Mouse (Mus musculus) embryonic facial prominence, embryonic 11.5 days (tissue): ENCODE measurements around the gene Gtf2i. TPM values are rescaled to one million over a fixed set of nuclear protein-coding genes. Genes with fewer than 3 reads are reported as not detected.

ENCODE experiments used
- ATAC-seq: fragments of 200-750 bp; cut with Nextera tagmentation; replicated peaks from 2 replicates; pipeline ENCODE4 v1.8.0; 2017; ENCODE audit warnings: low read depth; ENCODE audit not compliant: insufficient number of reproducible peaks, low FRiP score, low TSS enrichment
- DNase-seq: peaks from one replicate; pipeline ENCODE4 v3.0.0-alpha.2; 2015; ENCODE audit warnings: low spot score
- H3K27ac ChIP-seq: fragments of 300-500 bp; sonication (generic); replicated peaks from 2 replicates; pipeline ENCODE4 v1.5.1; 2014; ENCODE audit warnings: mild to moderate bottlenecking, low read depth, low read length, control low read depth
- H3K27me3 ChIP-seq: fragments of 300-500 bp; sonication (generic); 2 replicates; pipeline ENCODE4 v1.6.1; 2014; ENCODE audit warnings: mild to moderate bottlenecking, low read length, moderate library complexity, mixed read lengths; ENCODE audit not compliant: control insufficient read depth, insufficient read depth
- H3K36me3 ChIP-seq: fragments of 300-500 bp; sonication (generic); replicated peaks from 2 replicates; pipeline ENCODE4 v1.6.1; 2014; ENCODE audit warnings: low read depth, mild to moderate bottlenecking, low read length, moderate library complexity, mixed read lengths; ENCODE audit not compliant: control insufficient read depth, insufficient read depth
- H3K4me1 ChIP-seq: fragments of 300-500 bp; sonication (generic); 2 replicates; pipeline ENCODE4 v1.6.1; 2014; ENCODE audit warnings: low read length, mixed read lengths; ENCODE audit not compliant: control insufficient read depth, insufficient read depth
- H3K4me2 ChIP-seq: fragments of 300-500 bp; sonication (generic); 2 replicates; pipeline ENCODE4 v1.6.1; 2014; ENCODE audit warnings: low read depth, mild to moderate bottlenecking, control low read depth, low read length, moderate library complexity
- H3K4me3 ChIP-seq: fragments of 300-500 bp; sonication (generic); 2 replicates; pipeline ENCODE4 v1.5.1; 2014; ENCODE audit warnings: low read depth, low read length, control low read depth
- H3K9ac ChIP-seq: fragments of 300-500 bp; sonication (generic); replicated peaks from 2 replicates; pipeline ENCODE4 v1.6.1; 2014; ENCODE audit warnings: mild to moderate bottlenecking, control low read depth, low read length
- H3K9me3 ChIP-seq: fragments of 300-500 bp; sonication (generic); replicated peaks from 2 replicates; pipeline ENCODE4 v1.6.1; 2016; ENCODE audit warnings: mild to moderate bottlenecking, low read length, inconsistent platforms, mixed read lengths; ENCODE audit not compliant: control insufficient read depth
- WGBS: fragments of 180-500 bp; shearing (Covaris S2); extraction: QIAGEN DNeasy Blood & Tissue Kit; methylation state at CpG from one replicate; pipeline ENCODE4 v1.1.7; 2014; 5-methylcytosine and 5-hydroxymethylcytosine counted together
- polyA plus RNA-seq: library from polyadenylated mRNA; unstranded; fragments of >200 nt; fragmentation: Nextera tagmentation; extraction: Ambion mirVana; gene quantifications from 2 replicates; pipeline ENCODE4 v1.2.1, GENCODE M21; 2014

Gene Gtf2i
- polyA plus RNA-seq, 1 experiment from 2014 or later = 193 TPM

GRCm38 (mm10) chr5:134318903-134319302 is 4.3 kb upstream of the Gtf2i start:
- peak; percentile 39 for DNase-seq

GRCm38 (mm10) chr5:134316721-134317120 is 2.2 kb upstream of the Gtf2i start:
- DNase-seq = no peak
- ATAC-seq = no peak
- Histone ChIP-seq H3K4me1 (no peaks in the 10 kb centered on the region), H3K36me3 (no peaks in the 10 kb centered on the region), H3K9me3 (no peaks in the 10 kb centered on the region), H3K27me3 (no peaks in the 10 kb centered on the region), H3K9ac (no peak overlapping the region), H3K4me2 (no peak overlapping the region), H3K27ac (no peak overlapping the region), H3K4me3 (no peak overlapping the region)
- 71% methylated on average over 7 of the region's 7 CpGs for WGBS

More at GRCm38 (mm10) chr5:134318903-134319302, 4.3 kb upstream of the Gtf2i start:
- Histone ChIP-seq H3K36me3 (no peaks in the 10 kb centered on the region), H3K27ac (no peak overlapping the region), H3K9me3 (no peaks in the 10 kb centered on the region), H3K4me3 (no peak overlapping the region), H3K27me3 (no peaks in the 10 kb centered on the region), H3K4me1 (no peaks in the 10 kb centered on the region), H3K4me2 (no peak overlapping the region), H3K9ac (no peak overlapping the region)
- no peak for ATAC-seq
- 82% methylated on average over 6 of the region's 6 CpGs for WGBS

- H3K9ac ChIP-seq = peak overlapping the region; percentile 74
- no peaks in the 10 kb centered on the region for H3K9me3 ChIP-seq
- H3K4me1 ChIP-seq = no peaks in the 10 kb centered on the region
- H3K4me2 ChIP-seq = peak overlapping the region; percentile 53
- no peaks in the 10 kb centered on the region for H3K36me3 ChIP-seq
- ATAC-seq (no peak), DNase-seq (peak; percentile 74)
- H3K27me3 ChIP-seq = no peaks in the 10 kb centered on the region
- WGBS = 2% methylated on average over 25 of the region's 25 CpGs
- H3K27ac ChIP-seq = peak overlapping the region; percentile 89
- H3K4me3 ChIP-seq = peak overlapping the region; percentile 37
Observed at GRCm38 (mm10) chr5:134315623-134316350, 1.2 kb upstream of the Gtf2i start.

- whole genome bisulfite sequencing = 1% methylated on average over 48 of the region's 64 CpGs
- peak; percentile 32 for ATAC-seq
- Histone ChIP-seq H3K36me3 (peaks cover 8% of the 10 kb centered on the region), H3K4me1 (no peaks in the 10 kb centered on the region), H3K9ac (peak overlapping the region; percentile 100), H3K27ac (peak overlapping the region; percentile 100), H3K4me2 (peak overlapping the region; percentile 55), H3K4me3 (peak overlapping the region; percentile 92), H3K9me3 (no peaks in the 10 kb centered on the region), H3K27me3 (no peaks in the 10 kb centered on the region)
- no peak for DNase-seq
Observed at GRCm38 (mm10) chr5:134314068-134314674, 389 bp downstream of the Gtf2i start.

GRCm38 (mm10) chr5:134313451-134314067 is 1.0 kb downstream of the Gtf2i start:
- Histone ChIP-seq H3K27ac (peak overlapping the region; percentile 100), H3K4me3 (peak overlapping the region; percentile 92), H3K9me3 (no peaks in the 10 kb centered on the region), H3K27me3 (no peaks in the 10 kb centered on the region), H3K4me1 (no peaks in the 10 kb centered on the region), H3K4me2 (peak overlapping the region; percentile 55), H3K36me3 (peaks cover 8% of the 10 kb centered on the region), H3K9ac (peak overlapping the region; percentile 100)
- peak; percentile 97 for DNase-seq
- peak; percentile 80 for ATAC-seq
- under 1% methylated on average over 63 of the region's 68 CpGs for WGBS

GRCm38 (mm10) chr5:134312691-134313450 is 1.7 kb downstream of the Gtf2i start:
- Histone ChIP-seq H3K27me3 (no peaks in the 10 kb centered on the region), H3K36me3 (peaks cover 8% of the 10 kb centered on the region), H3K4me3 (peak overlapping the region; percentile 92), H3K27ac (peak overlapping the region; percentile 100), H3K9ac (peak overlapping the region; percentile 100), H3K9me3 (no peaks in the 10 kb centered on the region), H3K4me1 (no peaks in the 10 kb centered on the region), H3K4me2 (peak overlapping the region; percentile 65)
- WGBS = 4% methylated on average over 19 of the region's 19 CpGs
- ATAC-seq = no peak
- DNase-seq = peak; percentile 56

- Histone ChIP-seq H3K36me3 (peaks cover 10% of the 10 kb centered on the region), H3K4me3 (peak overlapping the region; percentile 92), H3K27me3 (no peaks in the 10 kb centered on the region), H3K9me3 (no peaks in the 10 kb centered on the region), H3K4me1 (no peaks in the 10 kb centered on the region), H3K27ac (peak overlapping the region; percentile 52; the same call in 1 of the 2 replicates), H3K4me2 (peak overlapping the region; percentile 65), H3K9ac (peak overlapping the region; percentile 100)
- 73% methylated on average over 6 of the region's 6 CpGs for WGBS
- DNase-seq (no peak), ATAC-seq (no peak)
Observed at GRCm38 (mm10) chr5:134311894-134312411, 2.6 kb downstream of the Gtf2i start.
